Mouse (Mus musculus) liver, embryonic 11.5 days (tissue): ENCODE data around the gene Tbpl1. TPM values are rescaled to one million over a fixed set of nuclear protein-coding genes. Genes with fewer than 3 reads are reported as not detected.
A peak's percentile ranks its signal among the peaks of the same experiment; 100 is the strongest.

ENCODE experiments used
- ATAC-seq: fragments of 200-750 bp; cut with Nextera tagmentation; replicated peaks from 2 replicates; pipeline ENCODE4 v1.8.0; 2017; ENCODE audit warnings: moderate number of reproducible peaks, mild to moderate bottlenecking, moderate TSS enrichment, moderate library complexity; ENCODE audit not compliant: low FRiP score
- DNase-seq: peaks from one replicate; pipeline ENCODE4 v3.0.0-alpha.2; 2017; ENCODE audit warnings: low spot score
- H3K27ac ChIP-seq: fragments of 300-500 bp; sonication (generic); 2 replicates; pipeline ENCODE4 v1.5.1; 2014; ENCODE audit warnings: mild to moderate bottlenecking, low read depth, low read length, control low read depth
- H3K27me3 ChIP-seq: fragments of 300-500 bp; sonication (generic); replicated peaks from 2 replicates; pipeline ENCODE4 v1.6.1; 2014; ENCODE audit warnings: low read length, mixed read lengths; ENCODE audit not compliant: control insufficient read depth, insufficient read depth
- H3K36me3 ChIP-seq: fragments of 300-500 bp; sonication (generic); 2 replicates; pipeline ENCODE4 v1.6.1; 2014; ENCODE audit warnings: mild to moderate bottlenecking, low read length, moderate library complexity, mixed read lengths; ENCODE audit not compliant: control insufficient read depth, insufficient read depth
- H3K4me1 ChIP-seq: fragments of 300-500 bp; sonication (generic); replicated peaks from 2 replicates; pipeline ENCODE4 v1.6.1; 2014; ENCODE audit warnings: low read length, mixed read lengths; ENCODE audit not compliant: control insufficient read depth, insufficient read depth
- H3K4me2 ChIP-seq: fragments of 300-500 bp; sonication (generic); 2 replicates; pipeline ENCODE4 v1.6.1; 2014; ENCODE audit warnings: mild to moderate bottlenecking, control low read depth, moderate library complexity
- H3K4me3 ChIP-seq: fragments of 300-500 bp; sonication (generic); 2 replicates; pipeline ENCODE4 v1.5.1; 2014; ENCODE audit warnings: low read depth, low read length, control low read depth
- H3K9ac ChIP-seq: fragments of 300-500 bp; sonication (generic); 2 replicates; pipeline ENCODE4 v1.6.1; 2014; ENCODE audit warnings: low read depth, low read length, control low read depth
- H3K9me3 ChIP-seq: fragments of 300-500 bp; sonication (generic); 2 replicates; pipeline ENCODE4 v1.6.1; 2016; ENCODE audit warnings: low read length, inconsistent platforms, mixed read lengths; ENCODE audit not compliant: control insufficient read depth
- WGBS: fragments of 180-500 bp; shearing (Covaris S2); extraction: QIAGEN DNeasy Blood & Tissue Kit; methylation state at CpG from one replicate; pipeline ENCODE4 v1.1.7; 2014; 5-methylcytosine and 5-hydroxymethylcytosine counted together
- polyA plus RNA-seq: library from polyadenylated mRNA; unstranded; fragments of >200 nt; fragmentation: Nextera tagmentation; extraction: Ambion mirVana; gene quantifications from 2 replicates; pipeline ENCODE4 v1.2.1, GENCODE M21; 2014

The Tbpl1 gene
- polyA plus RNA-seq, 1 experiment from 2014 or later = 61.9 TPM

- 89% methylated on average over 5 of the region's 5 CpGs for WGBS
- H3K4me2 ChIP-seq = no peak overlapping the region
- H3K27me3 ChIP-seq = no peaks in the 10 kb centered on the region
- H3K9me3 ChIP-seq = no peaks in the 10 kb centered on the region
- DNase-seq (no peak), ATAC-seq (no peak)
- H3K9ac ChIP-seq = no peak overlapping the region
- no peak overlapping the region for H3K4me3 ChIP-seq
- H3K4me1 ChIP-seq = peaks cover 14% of the 10 kb centered on the region
- H3K27ac ChIP-seq = no peak overlapping the region
- no peaks in the 10 kb centered on the region for H3K36me3 ChIP-seq
These were observed 10.8 kb downstream of the Tbpl1 start for GRCm38 (mm10) chr10:22720781-22721529.

DNA sequence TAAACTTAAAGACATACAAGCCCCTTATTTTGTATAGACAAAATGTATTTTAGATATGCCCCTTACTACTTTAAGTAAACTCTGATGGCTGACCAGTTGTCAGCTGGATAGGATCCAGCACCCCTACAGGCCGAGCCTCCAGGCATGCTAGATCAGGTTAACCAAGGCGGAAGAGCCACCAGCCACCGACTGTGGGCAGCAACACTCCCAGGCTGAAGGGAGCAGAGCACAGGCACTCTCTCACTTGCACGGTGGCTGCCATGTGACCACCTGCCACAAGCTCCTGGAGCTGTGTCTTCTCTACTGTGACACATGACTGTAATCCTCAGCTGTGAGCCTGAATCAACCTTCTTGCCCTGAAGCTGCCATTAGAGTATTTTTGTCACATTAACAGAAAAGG is 13.3 kb downstream of the Tbpl1 start:
- peaks cover 6% of the 10 kb centered on the region; the same call in 1 of the 2 replicates for H3K4me1 ChIP-seq
- no peak overlapping the region for H3K9ac ChIP-seq
- H3K4me2 ChIP-seq = no peak overlapping the region
- H3K9me3 ChIP-seq = no peaks in the 10 kb centered on the region
- DNase-seq = no peak
- H3K27me3 ChIP-seq = no peaks in the 10 kb centered on the region
- H3K4me3 ChIP-seq = no peak overlapping the region
- no peak overlapping the region for H3K27ac ChIP-seq
- H3K36me3 ChIP-seq = no peaks in the 10 kb centered on the region
- 52% methylated on average over 4 of the region's 4 CpGs for WGBS
- ATAC-seq = 0 out of 2 replicates have a peak, but pooled peaks have one; percentile 53

GRCm38 (mm10) chr10:22714520-22714919 is 17.2 kb downstream of the Tbpl1 start:
- no peak overlapping the region for H3K4me3 ChIP-seq
- no peak overlapping the region for H3K27ac ChIP-seq
- no peak overlapping the region for H3K9ac ChIP-seq
- DNase-seq (no peak), ATAC-seq (0 out of 2 replicates have a peak, but pooled peaks have one; percentile 29)
- no peaks in the 10 kb centered on the region for H3K27me3 ChIP-seq
- 82% methylated on average over 4 of the region's 4 CpGs for WGBS
- H3K9me3 ChIP-seq = no peaks in the 10 kb centered on the region
- H3K36me3 ChIP-seq = no peaks in the 10 kb centered on the region; the same call in none of the 2 replicates
- H3K4me2 ChIP-seq = no peak overlapping the region
- no peaks in the 10 kb centered on the region for H3K4me1 ChIP-seq

GRCm38 (mm10) chr10:22712955-22713354 is 18.8 kb downstream of the Tbpl1 start:
- DNase-seq = no peak
- Histone ChIP-seq H3K9ac (no peak overlapping the region), H3K36me3 (no peaks in the 10 kb centered on the region; the same call in none of the 2 replicates), H3K27me3 (no peaks in the 10 kb centered on the region), H3K27ac (no peak overlapping the region), H3K4me3 (no peak overlapping the region), H3K9me3 (no peaks in the 10 kb centered on the region), H3K4me2 (no peak overlapping the region), H3K4me1 (no peaks in the 10 kb centered on the region)
- WGBS = 78% methylated on average over 2 of the region's 2 CpGs
- no peak for ATAC-seq

- Histone ChIP-seq H3K4me1 (no peaks in the 10 kb centered on the region), H3K9ac (no peak overlapping the region), H3K4me2 (no peak overlapping the region), H3K27me3 (no peaks in the 10 kb centered on the region), H3K9me3 (no peaks in the 10 kb centered on the region), H3K4me3 (no peak overlapping the region), H3K36me3 (peaks cover 7% of the 10 kb centered on the region), H3K27ac (no peak overlapping the region)
- DNase-seq (no peak), ATAC-seq (no peak)
- WGBS = 91% methylated on average over 13 of the region's 13 CpGs
These were observed 21.5 kb downstream of the Tbpl1 start for GRCm38 (mm10) chr10:22710173-22710777.

- Histone ChIP-seq H3K4me2 (no peak overlapping the region), H3K9me3 (no peaks in the 10 kb centered on the region), H3K9ac (no peak overlapping the region), H3K36me3 (peaks cover 7% of the 10 kb centered on the region), H3K27ac (no peak overlapping the region), H3K4me3 (no peak overlapping the region), H3K4me1 (no peaks in the 10 kb centered on the region), H3K27me3 (no peaks in the 10 kb centered on the region)
- DNase-seq = no peak
- no peak for ATAC-seq
- 92% methylated on average over 7 of the region's 7 CpGs for WGBS
These were observed 23.4 kb downstream of the Tbpl1 start for GRCm38 (mm10) chr10:22708190-22708843.

- Histone ChIP-seq H3K4me3 (no peak overlapping the region), H3K4me1 (no peaks in the 10 kb centered on the region), H3K9me3 (no peaks in the 10 kb centered on the region), H3K27ac (no peak overlapping the region), H3K27me3 (no peaks in the 10 kb centered on the region), H3K4me2 (no peak overlapping the region), H3K36me3 (peaks cover 7% of the 10 kb centered on the region), H3K9ac (no peak overlapping the region)
- no peak for DNase-seq
- ATAC-seq = no peak
- WGBS = 86% methylated on average over 6 of the region's 6 CpGs
These were observed 27.9 kb downstream of the Tbpl1 start for GRCm38 (mm10) chr10:22703844-22704243.

DNA sequence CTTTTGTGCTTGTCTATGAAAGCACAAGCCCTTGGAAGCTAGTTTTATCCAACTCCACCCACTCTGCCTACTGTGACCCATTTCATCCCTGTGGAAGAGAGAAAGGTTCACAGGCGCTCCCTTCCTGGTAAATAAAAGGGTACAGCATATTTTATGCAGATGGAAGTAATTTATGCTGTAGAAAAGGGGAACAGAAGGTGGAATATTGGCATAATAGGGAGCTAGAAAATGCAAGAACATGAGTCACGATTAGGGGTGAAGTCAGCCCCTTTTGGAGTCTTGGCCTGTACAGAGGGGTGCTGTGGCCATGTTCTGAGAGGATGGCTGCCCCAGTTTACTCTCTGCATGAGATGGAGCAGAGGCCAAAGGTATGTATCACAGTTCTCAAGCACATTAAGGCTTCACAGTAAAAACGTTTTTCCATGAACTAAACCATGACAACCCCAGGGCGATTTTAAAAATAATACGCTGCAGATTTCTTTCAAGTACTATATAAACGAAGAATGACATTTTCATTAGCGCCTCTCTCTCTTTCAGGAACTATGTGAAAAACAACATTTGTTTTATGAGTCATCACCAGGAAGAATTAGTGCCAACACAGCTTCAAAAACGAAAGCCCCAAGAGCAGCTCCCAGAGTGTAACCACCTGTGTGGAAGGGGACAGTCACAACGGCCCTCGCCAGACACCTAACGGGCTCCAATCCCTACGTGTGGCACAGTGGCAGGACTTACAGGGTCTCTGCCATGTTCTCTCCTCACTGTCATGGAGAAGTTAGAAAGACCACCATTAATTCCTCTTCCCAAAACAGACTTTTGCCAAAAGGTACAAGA is 30.0 kb downstream of the Tbpl1 start:
- 85% methylated on average over 12 of the region's 12 CpGs for WGBS
- no peaks in the 10 kb centered on the region for H3K9me3 ChIP-seq

More for the DNA sequence above, 30.0 kb downstream of the Tbpl1 start:
- Histone ChIP-seq H3K36me3 (peaks cover 5% of the 10 kb centered on the region), H3K27me3 (no peaks in the 10 kb centered on the region), H3K9ac (no peak overlapping the region), H3K4me1 (no peaks in the 10 kb centered on the region), H3K4me3 (no peak overlapping the region), H3K27ac (no peak overlapping the region), H3K4me2 (no peak overlapping the region)
- DNase-seq = no peak
- ATAC-seq = no peak
